Mouse (Mus musculus) layer of hippocampus, postnatal 14 days (tissue): ENCODE measurements around the gene Gm436. TPM values are rescaled to one million over a fixed set of nuclear protein-coding genes. Genes with fewer than 3 reads are reported as not detected.

ENCODE experiments used
- DNase-seq, 2 experiments: peaks; one replicate each; pipeline ENCODE4 v3.0.0; 2021 to 2022; ENCODE audit warnings: low spot score in 2 of 2, mixed read lengths in 1 of 2
- long read RNA-seq, 2 experiments: library from polyadenylated mRNA; stranded (forward); transcript quantifications; one replicate each; pipeline ENCODE4 v2.0.0; 2021
- total RNA-seq, 2 experiments: library from RNA; stranded (reverse); gene quantifications; 2 replicates each; pipeline ENCODE4 v1.2.3; 2021

The Gm436 gene
- total RNA-seq = not detected
- long read RNA-seq, experiment 1 = 0 reads
- long read RNA-seq, experiment 2 = 0 reads

GRCm38 (mm10) chr4:144686268-144686667 lies at the start of gene Gm436:
Gene Gm436, minus strand, starts transcription at chr4:144686368.
- DNase-seq = no peak

GRCm38 (mm10) chr4:144721304-144721703 lies 35.1 kb upstream of the Gm436 start, which contains the start of gene Gm13178:
Gene Gm13178, minus strand, starts transcription at chr4:144721404.
- DNase-seq = no peak

- no peak for DNase-seq
Observed at GRCm38 (mm10) chr4:144719691-144720090, 33.5 kb upstream of the Gm436 start.

GRCm38 (mm10) chr4:144718288-144718687 lies 32.1 kb upstream of the Gm436 start:
- no peak for DNase-seq

- DNase-seq = no peak
Observed at GRCm38 (mm10) chr4:144638263-144638662, 47.9 kb downstream of the Gm436 start.

Other genes with a start within 250 kb of the Gm436 start
- gene 1700012P22Rik, start 247.6 kb downstream of the Gm436 start, total RNA-seq = under 1 TPM in 1 of 2 experiments, not detected in 1; 0.58 TPM
- not detected for gene Gm9944, start 233.1 kb downstream of the Gm436 start, total RNA-seq
- gene Aadacl3, start 222.6 kb downstream of the Gm436 start, total RNA-seq = not detected
- gene 9430007A20Rik, start 166.5 kb downstream of the Gm436 start, total RNA-seq = not detected
- not detected for gene Gm13124, start 121.2 kb downstream of the Gm436 start, total RNA-seq
- not detected for gene Aadacl4, start 72.7 kb downstream of the Gm436 start, total RNA-seq
- gene Gm13178, start 35.0 kb upstream of the Gm436 start, total RNA-seq = not detected
- gene Gm438, start 100.2 kb upstream of the Gm436 start, total RNA-seq = not detected
- 10 to 100 TPM; 21.2 to 30.8 TPM for gene Dhrs3, start 206.5 kb upstream of the Gm436 start, total RNA-seq